Mouse (Mus musculus) lung, postnatal 36 days (tissue): Measurements from ENCODE around the gene Dnajb6.
"Not testable (repeated sequence)": the region's sequence is repeated elsewhere in the genome, so short reads cannot be mapped to it uniquely, and the experiment has no call there.

Experiments
- DNase-seq: peaks from one replicate; pipeline ENCODE4 v3.0.0; 2022; ENCODE audit warnings: mixed read lengths

The Dnajb6 gene

DNA sequence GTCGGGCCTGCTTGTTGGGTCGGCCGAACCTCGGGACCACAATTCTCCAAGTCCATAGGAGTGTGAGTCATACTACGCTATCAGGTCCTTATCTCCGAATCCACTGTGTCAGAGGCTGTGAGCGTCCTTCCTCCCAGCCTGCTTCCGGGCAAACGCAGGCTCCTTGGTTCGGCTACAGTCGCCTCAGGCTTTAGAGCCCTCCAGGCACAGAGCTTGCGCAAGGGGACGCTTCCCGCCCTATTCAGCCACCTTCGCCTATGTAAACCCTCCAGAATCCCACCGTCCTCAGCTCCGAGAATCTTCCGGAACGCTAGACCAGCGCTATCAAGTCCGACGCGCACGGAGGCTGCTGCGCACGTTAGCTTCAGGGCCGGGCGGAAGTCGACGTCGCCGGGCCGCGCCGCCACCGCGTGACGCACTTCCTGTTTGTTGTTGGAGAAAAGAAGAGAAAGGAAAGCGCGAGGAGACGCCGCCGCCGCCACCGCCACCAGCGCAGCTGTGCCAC, at the start of gene Dnajb6, which contains the start of gene Gm5129:
Gene Dnajb6, plus strand, starts transcription at position 132 of the 505 bp plus-strand sequence.
Gene Gm5129, minus strand, starts transcription at position 380 of the 505 bp plus-strand sequence.
- DNase-seq: peak; percentile 98

DNA sequence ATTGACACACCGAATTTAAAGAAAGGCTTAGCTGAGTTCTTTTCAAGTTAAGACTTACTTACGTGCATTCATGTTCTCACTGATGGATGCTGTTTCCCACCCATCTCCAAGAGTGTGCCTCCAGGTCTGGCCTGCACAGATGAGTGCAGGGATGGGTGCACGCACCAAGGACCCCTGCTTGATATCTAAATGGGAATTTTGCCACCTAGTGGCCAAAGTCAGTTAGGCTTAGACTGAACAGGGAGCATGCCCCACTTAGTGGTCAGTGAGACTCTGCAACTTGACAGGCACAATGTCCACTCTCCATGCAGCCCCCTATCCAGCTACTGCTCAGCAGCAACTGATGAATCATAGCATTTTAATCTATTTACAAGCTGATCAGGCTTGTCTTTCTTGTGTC, 47.8 kb upstream of the Dnajb6 start:
- DNase-seq: peak; percentile 49

DNA sequence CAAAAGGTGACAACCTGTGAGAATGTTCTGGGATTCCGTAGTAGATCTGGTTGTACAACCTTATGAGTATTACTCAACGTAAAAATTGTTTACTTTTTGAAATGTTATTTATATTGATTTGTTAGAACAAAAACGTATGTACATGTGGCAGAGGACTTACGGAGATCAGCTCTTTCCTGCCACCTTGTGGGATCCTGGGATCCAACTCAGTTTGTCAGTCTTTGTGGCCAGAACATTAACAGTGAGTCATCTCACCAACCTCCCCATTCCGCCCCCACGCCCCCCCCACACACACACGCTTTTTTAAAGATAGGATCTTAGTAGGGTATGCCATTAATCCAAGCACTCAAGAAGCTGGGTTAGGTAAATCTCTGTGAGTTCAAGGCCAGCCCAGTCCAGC, 47.1 kb upstream of the Dnajb6 start:
- no peak for DNase-seq

DNA sequence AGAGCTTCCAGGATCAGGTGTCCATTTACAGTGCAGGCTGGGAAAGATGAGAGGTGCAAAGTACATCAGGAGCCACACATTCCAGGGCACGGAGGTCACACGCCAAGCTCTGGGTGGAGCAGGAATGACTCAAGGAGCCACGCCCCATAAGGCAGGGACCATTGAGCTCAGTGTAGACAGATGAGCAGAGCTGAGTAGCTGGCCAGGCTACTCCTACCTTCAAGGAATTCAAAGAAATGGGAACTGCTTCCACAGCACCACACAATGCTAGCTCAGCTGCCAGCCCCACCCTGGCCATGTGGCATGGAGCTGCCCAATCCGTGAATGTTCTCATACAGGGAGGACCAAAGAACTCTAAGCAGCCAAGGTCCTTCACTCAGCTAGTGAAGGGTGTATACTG, 37.0 kb upstream of the Dnajb6 start:
- peak; percentile 2 for DNase-seq

DNA sequence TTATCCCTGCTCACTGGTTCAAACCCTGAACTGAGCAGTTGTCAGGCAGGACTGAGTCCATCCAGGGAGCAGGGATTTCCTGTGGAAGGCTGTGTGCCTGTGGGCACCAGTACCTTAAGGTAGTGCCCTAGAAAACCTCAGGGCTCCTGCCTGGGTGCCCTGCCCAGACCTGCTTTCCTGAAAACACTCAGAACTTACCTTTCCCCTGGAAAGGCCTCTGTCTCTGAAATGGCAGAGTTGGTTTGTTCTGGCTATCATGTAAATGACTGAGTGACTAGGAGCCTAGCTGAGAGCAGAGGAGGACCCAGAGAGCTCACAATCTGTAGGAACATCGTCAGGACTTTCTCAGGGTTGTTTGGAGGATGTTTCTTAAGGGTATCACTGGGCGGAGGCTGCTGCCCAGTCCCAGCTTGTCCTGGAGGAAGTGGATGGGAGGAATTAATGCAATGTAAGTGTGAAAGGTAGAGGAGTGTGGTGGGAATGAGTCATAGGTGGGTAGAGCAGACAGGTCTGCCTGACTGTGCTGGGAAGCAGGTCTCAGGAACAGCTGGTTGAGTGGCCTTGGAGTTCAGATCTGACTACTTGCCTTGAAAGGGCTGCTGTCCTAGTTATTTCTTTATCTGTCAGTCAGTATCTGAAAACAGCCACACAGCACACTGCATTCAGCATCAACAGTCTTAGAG, 35.8 kb upstream of the Dnajb6 start:
- no peak for DNase-seq

DNA sequence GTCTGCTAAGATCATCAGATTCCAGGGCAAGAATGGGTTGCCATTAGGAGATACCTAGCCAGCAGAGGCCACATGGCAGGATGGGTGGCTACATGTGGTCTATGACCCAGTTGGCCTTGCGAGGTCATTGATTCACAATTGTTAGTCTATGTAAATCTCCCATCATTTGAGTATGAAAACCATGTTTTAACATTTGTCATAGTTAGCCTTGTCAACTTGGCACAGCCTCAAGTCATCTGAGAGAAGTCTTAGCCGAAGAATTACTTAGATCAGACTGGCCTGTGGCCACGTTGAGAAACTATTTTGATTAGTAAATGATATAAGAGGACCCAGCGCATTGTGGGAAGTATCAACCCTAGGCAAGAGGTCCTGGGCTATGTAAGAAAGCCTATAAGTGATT, 28.2 kb upstream of the Dnajb6 start:
- DNase-seq: no peak

DNA sequence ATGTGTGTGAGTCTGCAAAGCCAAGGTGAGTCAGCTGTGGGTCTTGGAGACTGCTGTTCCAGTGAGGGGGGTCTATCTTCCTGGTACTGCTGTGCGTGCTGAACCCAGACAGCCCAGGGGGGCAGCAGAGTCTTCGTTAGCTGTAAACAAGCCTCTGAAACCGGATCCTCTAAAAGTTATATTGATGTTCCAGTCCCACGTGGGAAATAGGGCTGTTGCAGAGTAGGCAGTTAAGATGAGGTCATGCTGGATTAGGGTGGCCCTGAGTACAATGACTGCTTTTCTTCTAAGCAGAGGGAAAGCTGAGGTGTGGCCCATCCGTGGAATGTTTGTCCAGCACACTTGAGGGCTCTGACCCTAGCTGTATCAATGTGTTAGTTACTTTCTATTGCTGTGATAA, 27.2 kb upstream of the Dnajb6 start:
- DNase-seq: peak; percentile 14

DNA sequence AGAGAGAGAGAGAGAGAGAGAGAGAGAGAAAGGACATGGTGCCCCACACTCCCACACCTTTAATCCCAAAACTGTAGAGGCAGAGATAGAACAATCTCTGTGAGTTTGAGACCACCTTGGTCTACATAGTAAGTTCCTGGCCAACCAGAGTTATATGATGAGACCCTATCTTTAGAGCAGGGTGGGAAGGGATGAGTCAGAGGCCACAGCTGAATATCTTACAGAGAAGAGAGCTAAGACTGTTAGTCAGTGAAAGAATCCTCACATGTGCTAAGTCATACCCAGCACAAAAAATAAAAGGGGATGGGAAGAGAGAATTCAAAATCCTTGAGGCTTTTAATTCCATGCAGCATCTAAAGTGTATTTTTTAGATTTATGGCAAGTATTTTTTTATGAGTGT, 23.9 kb upstream of the Dnajb6 start:
- no peak for DNase-seq

DNA sequence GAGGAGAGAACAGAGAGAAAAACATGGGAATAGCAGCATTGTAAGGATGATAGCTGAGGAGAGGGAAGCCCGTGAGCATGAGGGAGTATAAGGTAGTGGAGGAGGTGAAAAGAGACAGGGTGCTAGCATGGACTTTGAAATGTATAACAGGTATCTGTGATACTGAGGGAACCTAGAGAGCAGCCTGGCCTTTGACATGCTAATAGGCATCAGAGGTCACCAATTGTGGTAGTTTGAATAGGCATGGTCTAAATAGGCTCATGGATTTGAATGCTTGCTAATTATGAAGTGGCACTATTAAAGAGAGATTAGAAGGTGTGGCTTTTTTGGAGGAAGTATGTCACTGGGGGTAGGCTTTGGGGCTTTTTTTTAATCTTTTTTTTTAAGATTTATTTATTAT, 22.6 kb upstream of the Dnajb6 start:
- DNase-seq: no peak

DNA sequence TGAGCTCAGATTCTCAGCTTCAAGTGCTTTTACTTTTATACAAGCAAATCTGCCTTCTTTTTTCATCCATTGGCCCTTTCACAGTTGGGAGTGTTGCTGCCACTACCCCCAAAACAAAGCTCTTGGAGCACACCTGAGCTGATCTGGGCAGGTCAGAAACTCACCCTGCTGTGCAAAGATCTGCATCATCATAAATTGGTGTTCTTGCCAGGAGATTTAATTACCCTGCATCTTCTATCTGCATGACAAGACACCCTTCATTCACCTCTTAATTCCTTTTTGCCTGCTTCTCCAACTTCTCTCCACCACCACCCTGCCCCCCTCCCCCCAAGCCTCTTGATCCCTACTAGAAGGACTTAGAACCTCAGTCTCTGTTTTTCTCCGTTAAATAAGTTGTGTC, 14.3 kb upstream of the Dnajb6 start:
- DNase-seq: no peak

DNA sequence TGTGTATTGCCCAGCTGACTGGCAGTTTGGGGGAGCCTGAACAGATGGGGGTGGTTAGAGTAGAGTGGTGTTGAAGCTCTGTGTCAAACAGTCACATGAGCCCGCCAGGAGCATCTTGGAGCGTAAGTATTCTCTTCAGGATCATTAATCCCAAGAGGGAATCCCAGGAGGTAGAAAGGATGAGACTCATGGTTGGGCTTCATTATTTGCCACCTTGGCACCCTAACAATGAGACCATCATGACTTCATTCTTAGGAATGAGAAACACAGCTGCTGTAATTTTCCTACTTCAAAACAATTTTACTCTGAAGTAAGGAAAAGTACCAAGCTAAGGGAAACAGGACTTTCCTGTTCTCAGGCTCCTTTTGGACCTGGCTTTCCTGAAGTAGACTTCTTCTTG, 10.1 kb upstream of the Dnajb6 start:
- no peak for DNase-seq

DNA sequence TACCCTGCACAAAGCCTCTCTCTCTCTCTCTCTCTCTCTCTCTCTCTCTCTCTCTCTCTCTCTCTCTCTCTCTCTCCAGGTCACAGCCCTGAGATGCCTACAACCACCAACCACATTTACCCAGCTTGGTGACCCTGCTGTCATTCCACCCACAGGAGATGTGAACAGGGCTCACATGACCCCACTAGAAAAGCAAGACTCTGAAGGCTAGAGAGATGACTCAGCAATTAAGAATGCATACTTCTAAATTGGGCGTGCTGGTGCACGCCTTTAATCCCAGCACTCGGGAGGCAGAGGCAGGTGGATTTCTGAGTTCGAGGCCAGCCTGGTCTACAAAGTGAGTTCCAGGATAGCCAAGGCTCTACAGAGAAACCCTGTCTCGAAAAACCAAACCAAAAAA, 9.4 kb upstream of the Dnajb6 start:
- DNase-seq: not testable (repeated sequence)

DNA sequence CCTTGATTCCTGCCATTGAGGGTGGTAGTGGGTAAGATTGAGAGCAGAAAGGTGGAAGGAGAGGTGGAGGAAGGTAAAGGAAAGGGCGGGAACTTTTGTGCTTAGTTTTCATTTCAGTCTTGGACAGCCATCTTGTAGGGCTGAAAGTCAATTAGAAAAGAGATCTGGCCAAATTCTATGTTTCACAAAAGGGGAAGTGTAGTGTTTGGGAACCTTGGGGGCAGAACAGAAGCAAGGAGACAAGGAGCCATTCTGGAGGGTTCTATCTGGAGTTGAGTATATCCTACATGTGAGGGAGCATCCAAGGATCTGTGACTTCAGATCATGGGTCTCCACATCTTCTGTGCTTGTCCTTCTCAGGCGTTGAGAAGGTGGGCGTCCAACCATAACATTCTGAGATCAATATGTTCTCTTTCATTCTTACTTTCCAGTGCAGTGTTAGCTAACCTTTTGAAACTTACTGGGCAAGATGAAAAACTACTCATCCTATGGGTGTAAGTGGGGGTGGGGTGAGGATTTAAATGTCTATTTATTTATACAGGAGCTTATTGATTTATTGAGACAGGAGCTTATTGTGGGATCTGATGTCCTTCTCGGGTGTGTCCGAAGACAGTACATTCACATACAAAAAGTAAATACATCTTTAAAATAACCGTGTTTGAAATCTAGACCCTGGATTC, 517 bp upstream of the Dnajb6 start:
- DNase-seq: no peak

DNA sequence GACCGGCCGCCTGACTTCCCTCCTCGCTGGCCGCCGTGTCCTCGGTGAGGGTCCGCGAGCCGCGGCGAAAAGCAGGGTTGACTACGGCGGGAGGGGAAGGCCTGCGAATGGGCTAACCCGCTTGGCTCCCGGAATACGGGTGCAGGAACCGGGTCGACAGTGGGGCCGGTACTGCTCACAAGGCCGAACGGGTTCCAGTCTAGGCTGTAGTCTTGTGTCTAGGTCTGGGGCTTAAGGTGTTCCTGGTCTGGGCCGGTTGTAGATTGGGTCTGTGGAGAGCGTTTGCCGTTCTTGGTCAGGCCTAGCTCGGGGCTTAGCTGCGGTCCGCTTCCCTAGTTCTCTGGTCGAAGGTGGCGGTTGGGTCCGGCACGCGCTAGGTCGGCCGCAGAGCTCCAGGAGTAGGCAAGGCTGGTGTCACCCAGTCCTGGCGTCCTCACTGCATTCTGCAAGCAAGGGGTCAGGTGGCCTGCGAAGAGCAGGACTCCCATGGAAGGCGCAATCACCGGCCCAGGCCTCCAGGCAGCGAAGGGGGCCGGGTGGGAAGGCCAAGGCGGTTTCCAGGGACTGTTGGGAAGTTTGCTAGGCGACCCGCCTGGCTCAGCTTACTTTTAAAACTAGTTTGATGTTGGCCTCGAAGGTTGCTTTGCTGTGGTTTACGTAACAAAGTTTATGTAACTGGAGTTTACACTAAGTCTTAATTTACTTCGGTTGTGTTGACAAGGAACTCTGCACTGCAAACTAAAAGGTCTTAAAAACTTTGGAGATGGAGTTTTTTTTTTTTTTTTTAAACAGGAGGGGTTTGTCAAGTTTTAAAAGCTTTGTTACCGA, 799 bp downstream of the Dnajb6 start:
- DNase-seq: peak; percentile 45

DNA sequence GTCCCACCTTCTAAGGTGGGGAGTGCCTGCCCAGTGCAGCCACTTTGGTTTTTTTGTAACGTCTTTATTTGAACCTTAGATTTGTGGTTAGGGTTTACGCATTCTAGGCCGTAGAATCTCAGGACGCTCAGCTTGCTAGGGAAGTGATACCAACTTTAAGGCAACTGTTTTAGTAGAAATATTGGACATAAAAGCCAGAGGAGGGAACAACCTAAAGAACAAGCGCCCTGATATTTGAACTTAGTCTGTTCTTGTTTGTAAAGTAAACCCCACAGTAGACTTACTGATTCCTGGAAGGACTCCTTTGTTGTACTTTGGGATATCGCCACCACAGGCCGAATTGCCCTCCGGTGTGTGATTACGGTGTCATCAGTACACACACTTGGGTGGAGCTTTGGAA, 1.5 kb downstream of the Dnajb6 start:
- no peak for DNase-seq

DNA sequence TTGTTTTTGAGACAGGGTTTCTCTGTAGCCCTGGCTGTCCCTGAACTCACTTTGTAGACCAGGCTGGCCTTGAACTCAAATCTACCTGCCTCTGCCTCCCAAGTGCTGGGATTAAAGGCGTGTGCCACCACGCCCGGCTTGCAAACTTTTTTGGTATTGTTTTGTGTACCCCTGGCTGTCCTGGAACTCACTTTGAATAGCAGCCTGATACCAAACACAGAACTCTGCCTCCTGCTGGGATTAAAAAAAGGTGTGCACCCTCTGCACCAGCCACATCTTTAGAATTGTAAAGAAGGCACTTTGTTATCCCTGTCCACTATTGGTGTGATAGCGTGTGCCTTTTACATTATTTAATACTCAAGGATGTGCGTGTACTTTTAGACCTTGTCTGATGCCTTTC, 2.0 kb downstream of the Dnajb6 start:
- DNase-seq: no peak

DNA sequence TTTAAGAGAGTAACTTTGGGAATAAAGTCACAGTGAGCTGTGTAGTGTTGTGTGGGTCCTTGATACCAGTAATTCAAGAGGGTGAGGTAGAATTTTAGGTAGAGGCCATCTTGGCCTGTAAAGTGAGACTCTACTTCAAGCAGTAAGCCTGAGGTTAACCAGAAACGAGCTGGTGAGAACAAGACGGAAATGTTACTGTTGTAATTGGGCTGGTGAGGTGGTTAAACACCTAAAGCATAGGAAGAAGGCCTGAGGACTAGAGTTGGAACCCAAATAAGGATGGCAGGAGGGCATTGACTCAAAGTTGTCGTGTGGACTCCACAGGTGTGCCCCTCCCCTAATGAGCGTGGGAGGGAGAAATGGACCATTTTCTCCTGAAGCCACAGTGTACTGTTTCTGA, 2.6 kb downstream of the Dnajb6 start:
- no peak for DNase-seq

DNA sequence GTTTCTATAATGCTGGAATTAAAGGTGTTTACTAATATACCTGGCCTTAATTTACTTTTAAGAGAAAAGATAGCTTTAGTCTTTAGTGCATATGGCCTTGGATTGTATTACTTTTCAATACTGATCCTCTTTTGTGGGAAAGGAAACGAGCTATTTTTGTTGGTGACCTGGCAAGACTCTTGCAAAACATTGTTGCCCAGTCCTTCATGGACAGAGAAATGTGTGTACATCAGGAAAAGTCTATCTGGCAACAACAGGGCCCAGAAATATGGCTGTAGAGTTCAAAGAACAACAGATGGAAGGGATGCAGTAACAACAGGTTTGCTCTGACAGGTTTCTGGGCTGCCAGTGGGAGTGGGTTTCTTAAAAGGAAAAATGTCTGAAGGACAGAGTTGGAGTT, 5.2 kb downstream of the Dnajb6 start:
- no peak for DNase-seq

DNA sequence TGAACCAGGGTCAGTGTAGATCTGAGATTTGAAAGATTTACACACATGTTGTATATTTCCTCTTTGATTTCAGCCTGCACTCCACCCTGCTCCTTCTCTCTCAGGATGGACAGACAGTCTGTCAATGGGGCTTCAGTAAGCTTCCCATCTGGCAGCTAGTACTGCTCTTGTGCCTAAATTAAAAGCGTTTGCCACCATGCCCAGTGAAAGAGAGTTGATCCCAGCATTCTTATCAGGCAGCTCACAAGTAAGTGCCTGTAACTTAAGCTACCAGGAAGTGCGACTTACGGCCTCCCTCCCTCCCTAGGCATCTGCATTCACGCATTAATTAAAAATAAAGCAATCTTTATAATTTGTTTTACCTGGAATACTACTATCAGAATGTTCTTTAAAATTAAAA, 5.6 kb downstream of the Dnajb6 start:
- no peak for DNase-seq

DNA sequence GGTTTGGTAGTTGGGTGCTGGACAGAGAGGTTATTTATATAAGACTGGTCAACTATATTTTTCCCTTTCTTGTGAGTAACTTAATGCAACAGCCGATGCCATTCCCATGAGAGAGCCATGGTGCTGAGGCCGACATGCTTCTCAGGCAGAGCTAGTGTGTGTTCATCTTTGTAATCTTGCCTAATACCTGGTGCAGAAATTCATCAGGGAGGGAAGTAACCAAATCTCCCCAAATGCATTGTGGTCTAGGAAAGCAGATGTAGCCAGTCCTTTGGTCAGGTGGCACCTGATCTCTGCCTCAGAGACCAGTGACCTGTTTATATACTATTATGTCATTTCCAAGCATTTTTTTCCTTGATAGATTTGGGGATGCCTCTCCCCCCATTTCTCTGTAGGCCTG, 12.2 kb downstream of the Dnajb6 start:
- no peak for DNase-seq

DNA sequence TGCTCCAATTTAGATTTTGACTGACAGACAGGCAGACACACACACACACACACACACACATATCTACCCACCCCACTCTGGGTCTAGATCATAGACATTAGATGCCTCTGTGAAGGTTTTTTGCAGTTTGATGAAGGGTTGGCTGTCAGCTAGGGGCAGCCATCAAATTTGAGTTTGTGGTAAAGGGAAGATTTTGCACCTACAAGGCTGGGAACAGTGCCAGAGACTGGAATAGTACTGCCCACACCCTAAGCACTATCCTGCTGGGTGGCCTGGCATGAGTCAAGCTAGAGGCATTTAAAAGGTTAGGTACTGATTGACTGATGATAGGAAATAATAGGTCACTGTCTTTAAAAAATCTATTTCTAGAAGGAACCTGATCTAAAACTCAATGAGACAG, 15.8 kb downstream of the Dnajb6 start:
- DNase-seq: no peak

DNA sequence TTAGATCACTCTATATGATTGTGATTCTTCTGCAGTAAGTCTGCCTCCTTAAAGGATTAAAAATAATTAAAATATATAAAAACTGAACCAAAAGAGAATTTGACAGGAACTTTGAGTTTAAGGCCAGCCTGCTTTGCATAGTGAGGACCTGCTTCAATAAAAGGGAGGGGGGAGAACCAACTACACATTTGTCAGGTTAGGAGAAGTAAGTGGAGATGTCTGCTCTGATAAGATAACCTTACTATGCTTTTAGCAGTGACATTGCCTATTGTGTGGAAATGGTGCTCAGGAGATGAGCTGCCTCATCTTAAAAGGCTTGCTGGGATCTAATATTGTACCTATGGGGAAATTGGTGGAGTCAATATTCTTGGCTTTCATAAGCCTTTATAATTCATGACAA, 17.4 kb downstream of the Dnajb6 start:
- DNase-seq: no peak

DNA sequence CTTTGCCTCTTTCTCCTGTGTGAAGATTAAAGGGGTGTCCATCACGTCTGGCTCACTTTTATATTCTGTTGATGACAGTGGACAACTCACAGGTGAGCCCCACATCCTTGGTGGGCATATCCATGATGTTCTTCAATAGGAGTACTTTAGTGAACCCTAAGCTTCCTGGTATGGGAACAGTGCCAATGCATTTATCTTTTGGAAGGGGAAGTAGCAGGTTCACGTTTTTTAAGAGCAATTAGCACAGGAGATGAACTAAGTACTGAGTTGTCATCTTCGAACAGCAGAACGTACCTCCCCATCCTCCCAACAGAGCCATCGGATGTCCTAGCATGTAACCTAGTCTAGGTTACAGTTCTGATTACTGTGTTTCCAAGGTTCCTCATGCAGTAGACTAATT, 23.8 kb downstream of the Dnajb6 start:
- DNase-seq: no peak

DNA sequence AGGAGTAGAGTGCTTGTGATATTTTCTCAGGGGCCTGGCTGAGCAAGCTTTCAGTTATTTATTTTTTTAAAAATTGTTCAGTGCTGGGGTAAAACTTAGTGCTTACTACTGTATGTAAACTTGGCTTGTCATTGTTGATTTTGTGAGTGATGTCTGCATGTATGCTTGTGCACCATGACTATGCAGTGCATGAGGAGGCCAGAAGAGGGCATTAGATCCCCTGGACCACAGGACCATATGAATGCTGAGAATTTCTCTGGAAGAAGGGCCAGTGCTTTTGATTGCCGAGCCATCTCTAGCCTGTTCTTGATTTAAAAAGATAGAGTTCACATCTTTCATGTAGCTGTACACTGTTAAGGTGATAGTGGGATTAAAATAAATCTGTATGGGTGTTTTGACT, 35.4 kb downstream of the Dnajb6 start:
- DNase-seq: no peak
